Mouse (Mus musculus) CD8-positive naive resting alpha-beta T cell, adult 2 months (primary cell): Measurements from ENCODE around the gene Clspn.

ENCODE experiments used
- DNase-seq, 2 experiments: peaks; one replicate each; pipeline ENCODE4 v3.0.0; 2022; ENCODE audit warnings: low read depth in 2 of 2, low spot score in 2 of 2

Gene Clspn

GRCm38 (mm10) chr4:126554462-126554861 lies 2.3 kb upstream of the Clspn start:
- DNase-seq = peak in 1 of 2 experiments; percentile 29

GRCm38 (mm10) chr4:126563798-126564197 lies 7.1 kb downstream of the Clspn start:
- no peak for DNase-seq

- DNase-seq = no peak
Measured at GRCm38 (mm10) chr4:126567243-126567642, 10.5 kb downstream of the Clspn start.

- DNase-seq = no peak
Measured at GRCm38 (mm10) chr4:126569783-126570182, 13.0 kb downstream of the Clspn start.

GRCm38 (mm10) chr4:126576281-126576680 lies 19.5 kb downstream of the Clspn start:
- no peak for DNase-seq

GRCm38 (mm10) chr4:126577920-126578319 lies 21.2 kb downstream of the Clspn start:
- no peak for DNase-seq

- no peak for DNase-seq
Measured at GRCm38 (mm10) chr4:126579077-126579476, 22.3 kb downstream of the Clspn start.

GRCm38 (mm10) chr4:126585739-126586138 lies 29.0 kb downstream of the Clspn start:
- DNase-seq = no peak

GRCm38 (mm10) chr4:126592039-126592438 lies 35.3 kb downstream of the Clspn start:
- no peak for DNase-seq

- peak; percentile 35 to 37 for DNase-seq
Measured at GRCm38 (mm10) chr4:126599971-126600754, 43.4 kb downstream of the Clspn start.

GRCm38 (mm10) chr4:126601597-126602444 lies 45.1 kb downstream of the Clspn start:
- no peak for DNase-seq

GRCm38 (mm10) chr4:126602445-126602762 lies 45.7 kb downstream of the Clspn start:
- no peak for DNase-seq

- no peak for DNase-seq
Measured at GRCm38 (mm10) chr4:126604141-126604540, 47.4 kb downstream of the Clspn start.

GRCm38 (mm10) chr4:126605751-126606150 lies 49.0 kb downstream of the Clspn start:
- no peak for DNase-seq

- no peak for DNase-seq
Measured at GRCm38 (mm10) chr4:126609606-126610181, 53.0 kb downstream of the Clspn start, which contains the start of gene 5730409E04Rik. Gene 5730409E04Rik (plus strand): TSS chr4:126609818.

GRCm38 (mm10) chr4:126611991-126612390 lies 55.3 kb downstream of the Clspn start:
- DNase-seq = no peak

- DNase-seq = no peak
Measured at GRCm38 (mm10) chr4:126616312-126616711, 59.6 kb downstream of the Clspn start.

- DNase-seq = no peak
Measured at GRCm38 (mm10) chr4:126619691-126620330, 63.1 kb downstream of the Clspn start.

GRCm38 (mm10) chr4:126620349-126620874 lies 63.7 kb downstream of the Clspn start:
- no peak for DNase-seq

- DNase-seq = no peak
Measured at GRCm38 (mm10) chr4:126627021-126627681, 70.4 kb downstream of the Clspn start.

- no peak for DNase-seq
Measured at GRCm38 (mm10) chr4:126631922-126632321, 75.2 kb downstream of the Clspn start.
